Mouse (Mus musculus) ovary, adult 18-20 months (tissue): ENCODE results near the gene Tmem233.
A peak's percentile ranks its signal among the peaks of the same experiment; 100 is the strongest.

ENCODE experiments used
- DNase-seq: peaks from one replicate; pipeline ENCODE4 v3.0.0; 2022; ENCODE audit warnings: low spot score, mixed read lengths

The Tmem233 gene

DNA sequence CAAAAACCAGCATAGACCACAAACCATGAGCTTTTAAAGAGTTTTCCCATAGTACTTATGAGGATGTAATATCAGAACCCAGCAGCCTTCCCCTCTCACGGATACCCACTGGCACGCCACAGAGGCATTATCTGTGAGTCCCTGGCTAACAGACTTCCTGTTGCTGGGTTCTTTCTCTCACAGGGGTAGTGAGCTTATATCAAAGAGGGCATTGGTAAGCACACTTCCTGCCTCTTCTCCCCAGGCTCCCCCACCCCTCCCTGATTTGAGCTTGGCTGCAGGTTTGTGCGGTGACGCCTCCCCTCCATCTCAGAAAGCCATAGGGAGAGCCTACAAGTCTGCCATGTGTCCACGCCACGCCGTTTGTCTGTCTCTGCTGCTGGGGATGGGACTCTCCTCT, 54.0 kb downstream of the Tmem233 start:
- DNase-seq = no peak

DNA sequence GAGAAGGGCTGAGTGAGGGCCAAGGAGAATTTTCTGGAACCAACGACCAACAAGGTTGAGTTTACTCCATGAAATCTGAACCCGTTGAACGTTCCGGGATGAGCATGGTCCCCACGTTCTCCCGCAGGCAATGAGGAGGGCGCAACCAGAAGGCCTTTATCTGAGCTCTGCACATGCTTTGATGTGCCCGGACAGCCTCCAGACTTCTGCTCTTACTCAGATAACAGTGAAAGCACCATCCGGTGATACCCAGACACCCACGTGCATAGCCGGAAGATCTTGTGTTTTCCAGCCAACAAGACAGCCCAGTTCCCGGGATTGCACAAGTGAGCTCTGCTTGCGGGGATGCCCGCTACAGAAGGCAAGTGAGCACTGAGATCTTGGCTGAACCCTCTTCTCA, 56.5 kb downstream of the Tmem233 start:
- no peak for DNase-seq

DNA sequence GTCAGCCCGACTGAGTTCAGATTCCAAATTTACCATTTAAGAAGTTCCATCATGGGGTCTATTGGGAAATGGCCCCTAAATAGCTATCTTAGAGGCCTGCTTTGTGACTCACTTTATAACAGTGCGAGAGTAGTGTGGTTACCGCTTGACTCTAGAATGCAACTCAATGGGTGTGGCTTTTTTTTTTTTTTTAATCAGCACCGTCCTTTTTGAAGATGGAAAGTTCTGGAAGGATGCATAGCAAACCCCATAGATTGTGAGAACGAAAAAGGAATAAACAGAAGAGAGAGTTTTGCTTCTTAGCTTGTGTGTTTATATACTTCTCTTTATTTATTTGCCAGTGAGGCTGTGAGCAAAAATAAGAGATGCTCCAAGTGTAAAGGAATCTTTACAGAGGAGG, 56.9 kb downstream of the Tmem233 start:
- no peak for DNase-seq

DNA sequence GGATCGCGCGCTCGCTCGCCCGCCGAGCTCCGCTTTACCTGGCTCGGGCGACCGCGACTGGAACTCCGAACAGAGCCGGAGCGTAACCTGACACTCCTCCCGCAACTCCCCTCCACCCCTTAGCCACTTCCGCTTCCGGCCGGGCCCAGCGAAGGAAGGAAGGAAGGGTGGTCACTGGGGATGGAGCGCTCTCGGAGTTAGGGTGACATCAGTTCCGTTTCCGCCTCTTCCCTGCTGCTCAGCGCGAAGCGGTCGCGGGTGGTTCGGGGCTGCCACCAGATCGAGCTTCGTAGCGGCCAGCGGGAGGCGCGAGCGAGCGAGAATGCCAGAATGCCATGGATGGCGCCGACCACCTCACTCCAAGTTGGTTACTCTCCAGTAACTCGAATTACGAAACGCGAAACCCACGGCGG, 58.7 kb downstream of the Tmem233 start, which contains the start of gene Prkab1:
Gene Prkab1 (minus strand): TSS at position 182 of the 413 bp plus-strand sequence.
- DNase-seq = peak; percentile 90

DNA sequence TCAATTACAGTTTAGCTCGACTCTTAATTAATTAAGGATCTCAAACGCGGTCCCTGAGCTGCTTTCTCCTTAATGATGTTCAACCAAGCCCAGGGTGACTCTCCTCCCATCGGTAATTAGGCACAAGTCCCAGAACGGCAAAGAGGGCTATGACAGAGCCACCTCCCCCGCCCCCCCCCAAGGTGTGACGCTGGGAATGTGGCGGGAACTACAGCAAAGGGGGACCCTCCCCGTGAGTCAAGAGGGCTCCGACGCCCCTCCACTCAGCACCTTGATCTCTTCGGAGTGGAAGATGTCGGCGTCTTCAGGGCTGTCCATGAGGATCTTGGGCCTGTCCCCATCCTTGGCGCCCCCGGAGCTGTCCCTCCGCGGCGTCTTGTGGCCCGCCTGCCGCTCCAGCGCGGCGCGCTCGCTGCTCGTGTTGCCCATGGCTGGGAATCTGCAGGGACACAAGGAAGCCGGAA, 59.2 kb downstream of the Tmem233 start:
- no peak for DNase-seq

DNA sequence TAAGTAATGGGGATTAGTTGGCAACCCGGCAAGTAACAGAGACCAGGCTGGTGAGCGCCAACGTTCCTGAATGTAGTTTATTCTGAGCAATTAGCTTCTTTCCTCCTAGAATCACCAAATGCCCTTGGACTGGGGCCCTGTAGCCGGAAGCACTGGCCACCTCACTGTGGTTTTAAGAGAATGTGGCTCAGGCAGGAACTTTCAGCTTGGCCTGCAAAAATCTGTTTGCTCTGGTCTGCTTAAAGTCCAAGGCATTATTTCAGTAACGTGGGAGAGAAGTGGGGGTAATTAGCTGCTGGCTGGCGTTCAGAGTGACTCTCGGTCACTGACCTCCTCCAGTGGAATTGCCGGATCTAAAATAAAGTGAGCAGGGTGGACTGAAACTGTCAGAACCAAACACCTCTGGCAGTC, 59.8 kb downstream of the Tmem233 start:
- no peak for DNase-seq

DNA sequence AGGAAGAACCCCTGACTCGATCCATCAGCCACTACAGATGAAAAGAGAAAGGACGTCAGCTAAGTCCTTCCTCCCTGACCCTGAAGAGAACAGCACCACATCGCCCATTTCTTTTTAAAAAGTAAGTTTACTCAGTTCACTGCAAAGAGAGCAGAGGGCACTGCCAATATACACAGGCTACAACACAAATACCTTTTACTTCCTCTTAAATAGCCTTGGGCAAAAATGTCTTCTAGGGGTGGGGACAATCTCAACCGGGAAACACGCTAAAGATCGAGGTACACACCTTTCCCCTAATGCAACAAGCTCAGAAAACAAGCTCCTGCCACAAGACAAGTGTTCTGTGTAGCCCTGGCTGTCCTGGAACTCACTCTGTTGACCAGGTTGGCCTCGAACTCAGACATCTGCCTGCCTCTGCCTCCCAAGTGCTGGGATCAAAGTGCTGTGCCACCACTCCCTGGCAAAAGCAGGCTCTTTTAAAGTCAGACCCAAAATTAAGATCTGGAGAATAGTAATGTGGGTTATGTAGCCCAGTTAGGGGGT, 60.3 kb downstream of the Tmem233 start:
- no peak for DNase-seq

DNA sequence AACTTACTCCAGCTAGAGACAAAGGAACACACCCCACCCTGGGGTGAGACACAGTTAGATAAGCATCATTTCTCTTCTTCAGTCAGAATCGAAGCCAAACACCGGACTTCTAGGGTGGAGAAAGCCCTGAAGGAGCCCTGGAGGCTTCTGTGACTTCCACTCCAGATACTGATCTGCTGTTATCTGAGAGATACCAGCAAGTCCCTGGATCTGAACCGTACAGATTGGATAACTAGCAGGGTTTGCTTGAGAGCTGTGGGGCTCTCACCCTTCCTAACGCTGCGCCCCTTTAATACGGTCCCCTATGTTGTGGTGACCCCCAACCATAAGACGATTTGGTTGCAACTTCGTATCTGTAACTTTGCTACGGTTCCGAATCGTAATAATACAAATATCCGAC, 60.9 kb downstream of the Tmem233 start:
- DNase-seq = no peak

DNA sequence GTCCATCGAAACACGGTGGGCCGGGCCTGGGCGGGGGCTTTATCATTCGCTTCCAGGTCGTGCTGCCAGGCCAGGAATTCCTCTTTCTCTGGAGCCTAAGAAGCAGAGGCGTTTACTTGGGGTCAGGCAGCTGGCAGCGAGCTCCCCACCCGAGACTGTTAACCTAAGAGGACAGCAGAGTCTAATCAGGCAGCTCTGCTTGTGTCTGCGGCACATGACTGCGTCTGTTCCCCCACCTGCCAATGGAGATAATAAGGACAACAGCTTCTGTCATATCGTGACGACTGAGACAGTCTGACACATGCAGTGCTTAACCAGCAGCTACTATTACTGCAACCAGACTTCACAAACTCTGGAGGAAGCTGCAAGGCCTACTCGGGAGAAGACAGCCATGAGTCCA, 61.5 kb downstream of the Tmem233 start:
- no peak for DNase-seq

DNA sequence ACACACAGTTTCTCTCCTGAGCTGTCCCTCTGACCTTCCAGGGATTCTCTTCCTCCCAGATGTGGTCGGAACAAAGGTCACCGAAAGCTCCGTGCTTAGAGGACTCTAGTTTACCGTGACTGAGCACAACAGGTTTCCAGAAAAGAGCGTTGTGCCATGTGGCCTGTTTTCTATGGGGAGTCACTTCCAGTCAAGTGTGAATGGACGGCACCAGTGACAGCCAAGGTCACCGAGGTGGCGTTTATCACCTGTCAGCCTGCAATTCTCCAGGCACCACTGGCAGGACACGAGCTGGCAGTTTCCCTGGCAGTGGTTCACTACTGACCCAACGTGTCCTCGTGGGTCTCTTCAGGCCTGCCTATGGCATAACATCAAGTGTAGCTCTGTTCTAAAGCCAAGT, 63.7 kb downstream of the Tmem233 start:
- no peak for DNase-seq

DNA sequence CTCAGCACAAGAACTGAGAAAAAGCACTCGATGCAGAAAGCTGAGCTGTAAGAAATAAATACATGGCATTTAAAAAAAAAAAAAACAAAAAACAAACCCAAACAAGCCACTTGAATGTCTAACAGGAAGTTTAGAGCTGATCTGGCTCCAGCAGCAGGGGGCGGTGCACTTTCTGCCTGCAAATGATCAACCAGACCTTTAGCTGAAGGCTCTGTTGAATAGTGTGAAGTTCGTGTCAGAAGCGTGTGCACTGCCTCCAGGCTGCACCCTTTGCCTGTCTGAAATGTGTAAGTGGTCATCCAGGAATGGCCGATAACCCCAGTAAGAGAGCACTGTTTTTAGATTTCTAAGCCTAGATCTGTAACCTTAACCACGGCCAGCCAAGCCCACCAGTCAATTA, 64.3 kb downstream of the Tmem233 start:
- DNase-seq = no peak

DNA sequence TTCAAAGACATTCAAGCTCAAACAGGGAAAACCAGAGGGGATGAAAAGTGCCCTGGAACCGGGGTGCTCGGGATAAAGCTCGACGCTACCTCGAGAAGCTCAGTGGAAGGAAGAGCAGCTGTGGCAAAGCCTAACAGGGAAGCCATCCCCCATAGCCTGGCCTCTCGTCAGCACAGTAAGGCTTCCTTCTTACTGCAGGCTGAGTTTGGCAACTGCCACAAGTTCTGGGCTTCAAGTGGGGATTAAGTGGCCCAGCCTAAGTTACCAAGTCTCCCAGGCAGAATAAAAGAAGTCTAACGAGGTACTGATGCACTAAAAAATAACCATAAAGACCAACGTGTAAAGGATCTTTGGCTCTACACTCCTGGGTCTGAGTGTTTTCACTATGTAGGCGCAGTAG, 64.8 kb downstream of the Tmem233 start:
- no peak for DNase-seq

DNA sequence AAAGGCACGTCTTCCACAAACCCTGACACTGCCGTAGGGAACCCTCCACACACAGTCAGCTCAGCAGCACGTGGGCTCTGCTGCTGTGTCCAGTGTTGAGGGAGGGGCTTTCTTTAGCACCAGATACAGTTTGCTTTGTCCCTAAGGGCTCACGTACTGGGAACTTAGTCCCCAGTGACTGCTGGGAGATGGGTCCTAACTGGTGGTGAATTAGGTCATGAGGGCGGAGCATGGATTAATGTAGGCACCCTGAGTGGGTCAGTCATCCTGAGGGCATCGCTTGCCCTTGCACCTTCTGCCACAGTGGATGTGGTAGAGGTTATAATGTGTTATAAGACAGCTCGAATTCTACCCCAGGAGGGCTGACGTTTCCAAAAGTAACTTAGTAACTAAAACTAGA, 65.7 kb downstream of the Tmem233 start:
- DNase-seq = no peak

DNA sequence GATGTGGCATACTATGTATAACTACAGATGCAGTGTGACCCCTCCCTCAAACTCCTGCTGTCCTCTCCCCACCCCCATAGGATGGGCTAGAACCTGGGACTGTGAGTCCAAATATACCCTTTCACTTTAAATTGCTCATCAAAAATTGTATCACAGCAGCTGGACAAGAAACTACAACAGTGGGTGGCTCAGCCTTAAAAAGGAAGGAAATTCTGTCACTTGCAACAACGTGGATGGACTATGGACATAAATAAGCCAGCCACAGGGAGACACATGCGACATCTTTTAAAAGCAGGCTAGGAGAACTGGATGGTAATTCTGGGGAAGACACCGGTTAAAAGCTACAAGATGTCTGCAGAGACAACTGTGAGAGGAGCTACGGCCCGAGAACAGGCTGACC, 66.5 kb downstream of the Tmem233 start:
- DNase-seq = no peak

DNA sequence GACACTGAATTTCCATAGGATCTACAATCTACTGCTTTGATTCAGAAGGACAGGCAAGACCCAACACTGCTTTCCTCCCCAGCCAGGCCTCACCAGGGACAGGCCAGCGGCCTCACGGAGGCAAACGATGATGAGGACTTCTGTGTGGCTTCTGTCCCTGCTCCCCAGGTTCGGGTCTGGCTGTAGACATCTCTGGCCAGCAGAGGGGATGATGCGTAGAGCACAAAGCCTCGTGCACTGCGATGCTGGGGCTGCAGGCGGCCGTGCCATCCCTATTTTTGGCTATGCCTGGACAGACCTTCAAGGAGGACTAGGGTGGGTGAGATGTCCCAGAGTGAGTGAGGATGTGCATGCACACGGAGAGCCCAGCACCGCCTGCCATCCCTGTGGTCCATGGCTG, 68.8 kb downstream of the Tmem233 start:
- no peak for DNase-seq

DNA sequence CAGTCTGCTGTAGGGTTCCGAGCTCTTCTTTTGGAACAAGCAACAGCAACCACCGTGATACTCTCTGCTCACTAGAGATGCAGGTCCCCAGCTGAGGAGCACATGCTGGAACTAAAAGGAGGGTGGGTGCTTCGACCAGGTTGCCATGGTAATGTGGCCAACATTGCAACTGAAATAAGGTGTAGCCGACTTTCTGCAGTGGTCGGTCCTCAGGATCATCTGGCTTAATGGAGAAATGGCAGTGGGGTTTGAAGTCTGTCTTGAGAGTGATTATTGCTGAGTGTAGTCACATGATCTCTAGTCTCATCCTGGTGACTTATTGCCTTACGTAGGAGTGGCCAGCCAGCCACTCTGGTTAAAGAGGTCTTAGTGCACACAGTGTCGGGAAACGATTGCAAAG, 69.2 kb downstream of the Tmem233 start:
- DNase-seq = no peak

DNA sequence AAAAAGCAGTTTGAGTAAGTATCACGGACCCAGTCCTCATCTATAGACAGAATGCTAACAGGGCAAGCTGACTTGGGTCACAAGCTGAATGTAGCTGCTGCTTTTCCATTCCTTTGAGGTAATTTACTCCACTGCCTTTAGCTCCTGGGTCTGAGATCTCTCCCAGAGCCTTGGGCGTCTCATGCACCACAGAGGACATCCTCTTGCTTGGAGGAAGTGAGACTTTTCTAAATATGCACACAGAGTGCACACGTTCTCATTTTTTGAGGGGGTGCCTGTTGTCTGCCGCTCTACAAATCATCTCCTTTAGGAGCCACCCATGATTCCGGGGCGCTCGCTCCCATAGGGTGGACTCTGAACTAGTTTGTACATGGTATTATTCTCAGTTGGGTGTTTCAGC, 70.5 kb downstream of the Tmem233 start:
- DNase-seq = no peak

DNA sequence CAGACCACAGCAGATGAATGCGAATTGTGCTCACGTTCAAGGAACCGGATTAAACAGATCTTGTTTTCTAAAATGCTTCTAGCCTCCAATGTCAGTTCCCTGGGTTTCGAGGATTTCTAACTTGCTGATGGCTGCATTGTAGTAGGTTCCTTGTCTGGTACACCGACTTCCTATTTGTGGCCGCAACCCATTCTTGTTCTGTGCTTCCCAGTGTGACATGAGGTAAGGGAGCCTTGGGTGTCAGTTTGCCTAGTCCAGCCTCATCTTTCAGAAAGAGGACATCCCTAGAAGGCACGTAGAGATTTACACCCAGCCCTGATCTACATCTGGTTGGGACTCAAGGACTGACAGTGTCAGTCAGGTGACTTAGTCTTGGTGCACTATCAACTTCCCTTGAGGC, 71.3 kb downstream of the Tmem233 start:
- DNase-seq = no peak

DNA sequence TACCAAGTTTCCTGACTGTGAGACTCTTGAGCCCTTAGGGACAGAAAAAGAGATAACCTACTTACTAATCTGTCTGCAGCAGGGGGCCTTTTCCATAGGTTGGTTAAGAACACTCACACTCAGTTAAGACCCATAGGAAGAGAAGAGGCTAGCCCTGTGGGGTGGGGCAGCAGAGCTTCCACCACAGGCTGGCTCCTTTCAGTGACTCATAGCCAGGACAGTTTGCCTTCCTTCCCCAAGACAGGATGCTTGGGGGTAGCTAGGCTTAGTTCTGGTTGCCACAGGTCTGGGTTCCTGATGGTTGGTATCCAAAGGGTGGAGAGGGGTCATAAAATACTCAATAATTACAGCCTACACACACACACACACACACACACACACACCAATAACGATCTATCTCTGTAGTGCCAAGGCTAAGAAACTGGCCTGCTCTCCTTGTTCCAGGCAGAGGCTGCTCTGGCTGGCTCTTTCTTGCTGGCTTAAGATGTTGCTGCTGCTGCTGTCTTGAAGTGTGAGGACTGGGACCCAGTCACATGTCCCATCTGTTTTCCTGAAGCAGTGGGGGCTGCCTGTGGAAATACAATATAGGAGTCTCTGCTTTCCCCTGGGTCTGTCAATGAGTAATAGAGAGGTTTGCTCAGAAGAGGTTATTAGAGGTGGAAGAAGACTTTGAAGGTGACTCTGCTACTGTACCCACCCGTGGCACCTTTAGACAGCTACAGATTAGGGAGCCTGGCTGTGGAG, 73.0 kb downstream of the Tmem233 start:
- DNase-seq = no peak

DNA sequence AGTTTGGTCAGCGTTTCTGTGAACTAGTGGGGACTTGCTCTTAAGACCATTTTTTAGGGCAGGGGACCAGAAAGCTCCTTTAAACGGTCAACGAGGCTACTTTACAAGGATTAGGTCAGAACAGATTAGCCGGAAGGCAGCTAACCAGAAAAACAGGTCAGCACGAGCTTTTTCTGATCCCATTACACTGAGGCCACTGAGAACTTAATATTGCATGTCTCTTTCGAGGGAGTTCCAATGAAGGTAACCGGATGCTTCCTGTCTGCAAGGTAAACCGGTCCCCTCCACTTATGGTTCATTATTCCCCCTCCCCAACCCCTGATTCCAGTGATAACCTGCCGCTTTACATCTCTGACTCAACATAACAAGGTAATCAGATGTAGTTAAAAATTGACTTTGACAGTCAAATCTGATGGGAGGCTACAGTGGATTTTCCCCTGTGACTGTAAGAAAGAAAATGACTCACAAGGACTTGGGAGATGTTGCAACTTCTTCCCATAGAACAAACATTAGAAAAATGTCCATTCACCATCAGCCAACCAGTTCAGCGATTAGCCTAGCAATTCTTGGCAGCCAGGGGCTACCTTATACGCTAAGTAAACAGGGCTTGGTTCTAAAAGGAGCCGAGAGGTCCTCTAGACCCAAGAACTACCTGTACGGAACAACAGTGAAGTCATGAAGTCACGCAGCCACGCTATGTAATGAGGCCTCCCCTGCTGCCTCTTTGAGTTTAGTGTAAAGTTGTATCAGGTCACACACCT, 73.8 kb downstream of the Tmem233 start:
- DNase-seq = no peak

DNA sequence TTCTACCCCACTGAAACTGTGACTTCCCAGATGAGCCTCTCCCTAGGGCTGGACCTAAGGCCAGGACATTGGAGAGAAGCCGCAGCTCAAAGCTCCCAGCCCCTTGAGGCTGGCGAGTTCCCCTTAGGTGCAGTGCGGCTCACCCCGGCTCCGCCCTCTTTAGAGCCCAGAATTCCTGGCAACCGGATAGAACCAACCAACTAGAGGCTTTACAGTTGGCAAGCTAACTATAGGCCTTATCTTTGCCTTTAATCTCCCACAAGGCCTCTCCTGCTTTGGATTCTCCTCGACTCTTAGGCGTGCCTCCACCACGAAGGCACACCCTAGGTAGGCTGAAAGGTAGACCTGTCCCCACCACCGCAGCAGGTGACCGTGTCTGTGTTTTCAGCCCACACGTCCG, 75.3 kb downstream of the Tmem233 start:
- DNase-seq = no peak

DNA sequence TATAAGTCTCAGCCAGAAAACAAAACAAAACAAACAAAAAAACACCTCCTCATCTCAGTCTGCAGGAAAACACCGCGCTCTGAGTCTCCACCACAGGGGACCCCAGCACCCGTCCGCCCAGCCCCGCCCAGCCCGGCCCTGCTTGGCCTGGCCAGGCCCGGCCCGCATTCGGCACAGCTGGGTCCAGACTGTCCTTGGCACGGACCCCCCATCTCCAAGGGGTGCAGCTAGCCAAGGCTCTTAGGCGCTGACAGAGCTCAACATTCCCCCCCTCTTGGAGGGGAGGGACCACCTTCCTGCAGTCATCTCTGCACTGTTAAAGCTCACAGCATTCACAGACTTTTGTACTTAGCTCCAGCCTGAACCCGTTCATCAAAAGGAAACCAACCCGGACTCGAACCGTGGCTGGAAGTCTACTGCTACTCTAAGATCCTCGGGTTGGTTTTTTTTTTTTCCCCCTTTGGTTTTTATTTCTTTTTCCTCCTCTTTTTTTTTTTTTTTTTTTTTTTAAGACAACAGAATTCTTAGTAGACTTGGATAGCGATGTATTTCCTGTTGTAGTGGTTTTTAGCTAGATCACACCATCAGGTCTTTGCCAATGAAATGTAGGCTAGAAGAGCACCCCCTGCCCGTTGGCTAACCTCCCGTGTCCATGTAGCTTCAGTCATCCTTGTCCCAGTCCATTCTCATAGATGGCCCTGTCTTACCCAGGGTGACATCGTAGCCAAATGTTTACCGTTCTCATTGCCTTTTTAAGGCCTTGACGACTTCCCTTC, 76.5 kb downstream of the Tmem233 start:
- DNase-seq = no peak

DNA sequence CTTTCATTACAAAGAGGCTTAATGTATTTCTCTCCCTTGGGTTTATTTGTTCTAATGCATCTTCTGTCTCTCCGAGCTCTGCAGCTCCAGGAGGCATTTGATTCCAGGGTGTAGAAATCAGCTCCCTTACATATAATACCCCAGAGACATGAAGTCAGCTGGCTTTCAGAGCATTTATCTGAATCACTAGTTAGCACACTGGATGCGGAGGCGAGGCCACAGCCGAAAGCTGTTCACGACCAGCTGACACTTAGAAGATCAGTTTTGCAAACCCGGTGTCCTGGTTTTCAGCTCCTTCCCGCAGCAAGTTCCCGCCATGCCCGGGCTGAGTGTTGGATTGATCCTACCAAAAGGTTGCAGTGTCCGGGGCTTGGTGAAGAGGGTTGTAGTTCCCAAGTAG, 78.8 kb downstream of the Tmem233 start:
- DNase-seq = no peak
